ENCODE assay signal across 13 mouse cellular contexts in the genomic region with DNA sequence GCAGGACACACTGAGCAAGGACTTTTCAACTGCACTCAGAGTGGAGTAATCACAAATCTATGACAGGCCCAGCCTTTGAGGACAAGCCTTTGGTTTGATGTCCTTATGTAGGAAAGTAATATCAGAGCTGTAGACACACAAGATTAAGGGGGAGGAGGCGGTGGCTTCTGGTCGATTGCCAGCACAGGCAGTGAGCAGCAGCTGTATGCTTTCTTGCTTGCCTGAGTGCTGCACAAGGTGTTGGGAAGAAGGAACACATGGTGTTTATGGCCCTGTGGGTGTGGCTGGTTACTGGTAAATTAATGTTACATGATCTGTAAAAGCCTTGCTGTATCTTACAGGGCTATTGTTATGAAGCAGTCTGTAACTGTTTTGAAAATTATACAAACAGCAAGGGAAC. TPM values are rescaled to one million over a fixed set of nuclear protein-coding genes. Genes with fewer than 3 reads are reported as not detected.
DNase-seq lines count a peak whose midpoint lies in the region; ATAC-seq lines count a peak whose summit lies in the region.
"Had no signal": no experiment of that assay in that cellular context is flagged by ENCODE, and none has a peak within 500 bp of the region (broad histone marks: within the 10 kb centered on the region; RNA-seq: fewer than 3 reads in every experiment).

No protein-coding gene starts in this region.

- H3K9ac ChIP-seq in heart, embryonic 16.5 days (ENCODE audit: low read length), result no peak overlapping the region
- H3K9ac ChIP-seq in heart, embryonic 12.5 days, result no peak overlapping the region
- no peak overlapping the region for H3K9ac ChIP-seq in midbrain, embryonic 15.5 days
- H3K9ac ChIP-seq: heart, embryonic 13.5 days; liver, postnatal 0 days; stomach, embryonic 15.5 days had no signal

- peaks cover 22% of the 10 kb centered on the region for H3K4me1 ChIP-seq in heart, embryonic 16.5 days (ENCODE audit: control insufficient read depth, insufficient read depth, low read length)
- H3K4me1 ChIP-seq in heart, embryonic 12.5 days (replicated peaks), result peaks cover 15% of the 10 kb centered on the region
- no peaks in the 10 kb centered on the region for H3K4me1 ChIP-seq in midbrain, embryonic 15.5 days
- H3K4me1 ChIP-seq: stomach, embryonic 15.5 days had no signal

- H3K36me3 ChIP-seq in heart, embryonic 16.5 days (ENCODE audit: control insufficient read depth, insufficient read depth), result no peaks in the 10 kb centered on the region
- no peaks in the 10 kb centered on the region for H3K36me3 ChIP-seq in heart, embryonic 12.5 days
- H3K36me3 ChIP-seq in midbrain, embryonic 15.5 days (replicated peaks), result no peaks in the 10 kb centered on the region
- H3K36me3 ChIP-seq: stomach, embryonic 15.5 days had no signal

- peak overlapping the region; percentile 52 for H3K27ac ChIP-seq in heart, embryonic 16.5 days (ENCODE audit: low read length)
- no peak overlapping the region for H3K27ac ChIP-seq in heart, embryonic 12.5 days (ENCODE audit: poor library complexity, severe bottlenecking)
- H3K27ac ChIP-seq in midbrain, embryonic 15.5 days, result no peak overlapping the region
- H3K27ac ChIP-seq: heart, embryonic 13.5 days; stomach, embryonic 15.5 days had no signal

- ATAC-seq in heart, embryonic 16.5 days (replicated peaks; ENCODE audit: extremely low read depth, insufficient read depth, low FRiP score), result no peak
- ATAC-seq in heart, embryonic 12.5 days (ENCODE audit: insufficient number of reproducible peaks, low FRiP score), result no peak
- ATAC-seq in midbrain, embryonic 15.5 days (replicated peaks), result no peak
- ATAC-seq: liver, postnatal 0 days had no signal

- WGBS in heart, embryonic 16.5 days, result 26% methylated on average over 2 of the region's 2 CpGs
- 42% methylated on average over 2 of the region's 2 CpGs for WGBS in heart, embryonic 12.5 days
- 76% methylated on average over 2 of the region's 2 CpGs for WGBS in midbrain, embryonic 15.5 days

- H3K4me3 ChIP-seq in heart, embryonic 16.5 days (ENCODE audit: low read length), result no peak overlapping the region
- H3K4me3 ChIP-seq in heart, embryonic 12.5 days, result no peak overlapping the region
- no peak overlapping the region for H3K4me3 ChIP-seq in midbrain, embryonic 15.5 days
- H3K4me3 ChIP-seq: heart, embryonic 13.5 days; stomach, embryonic 15.5 days had no signal

- DNase-seq in NIH3T3 (ENCODE audit: low read depth), result peak; percentile 24
- DNase-seq in adrenal gland, postnatal 36 days, result peak; percentile 62 to 69
- peak; percentile 86 for DNase-seq in lung, postnatal 10 days
- DNase-seq in left cerebral cortex, adult 9 months (ENCODE audit: low spot score in 2 of 2), result no peak
- DNase-seq: cerebellum, postnatal 14 days; liver, postnatal 0 days; right cerebral cortex, postnatal 4 days had no signal

- no peaks in the 10 kb centered on the region for H3K27me3 ChIP-seq in heart, embryonic 16.5 days (ENCODE audit: control insufficient read depth, insufficient read depth, low read length)
- H3K27me3 ChIP-seq in heart, embryonic 12.5 days (replicated peaks), result no peaks in the 10 kb centered on the region
- no peaks in the 10 kb centered on the region for H3K27me3 ChIP-seq in midbrain, embryonic 15.5 days (replicated peaks)
- H3K27me3 ChIP-seq: CH12.LX; heart, embryonic 13.5 days; stomach, embryonic 15.5 days had no signal

- H3K9me3 ChIP-seq in heart, embryonic 16.5 days (replicated peaks; ENCODE audit: control insufficient read depth, low read length), result no peaks in the 10 kb centered on the region
- H3K9me3 ChIP-seq in heart, embryonic 12.5 days (replicated peaks), result no peaks in the 10 kb centered on the region
- no peaks in the 10 kb centered on the region for H3K9me3 ChIP-seq in midbrain, embryonic 15.5 days
- H3K9me3 ChIP-seq: heart, embryonic 13.5 days; stomach, embryonic 15.5 days had no signal

- H3K4me2 ChIP-seq in heart, embryonic 16.5 days (ENCODE audit: low read depth, low read length), result no peak overlapping the region
- H3K4me2 ChIP-seq in heart, embryonic 12.5 days, result no peak overlapping the region
- H3K4me2 ChIP-seq in midbrain, embryonic 15.5 days, result no peak overlapping the region
- H3K4me2 ChIP-seq: heart, embryonic 13.5 days; stomach, embryonic 15.5 days had no signal

RNA-seq across cellular contexts. Expression of a gene that starts 9.4 kb away (rescaled TPM):
- polyA plus RNA-seq in heart, embryonic 16.5 days (2015; fragmentation: Nextera tagmentation; extraction: Ambion mirVana), result 10.3 and 11.2 TPM in 2 replicates
- polyA plus RNA-seq in heart, embryonic 12.5 days (2016; fragmentation: Nextera tagmentation; extraction: Ambion mirVana), result 6.5 and 6.8 TPM in 2 replicates
- total RNA-seq in adrenal gland, postnatal 36 days (2021), result 10 to 100 TPM; 18.2 to 21.9 TPM
- 6.9 and 9.2 TPM in 2 replicates for polyA plus RNA-seq in midbrain, embryonic 15.5 days (2015; fragmentation: Nextera tagmentation; extraction: Ambion mirVana)

RNA-seq across cellular contexts. Expression of a gene that starts 19.8 kb away (rescaled TPM):
- 3.8 and 4.0 TPM in 2 replicates for polyA plus RNA-seq in heart, embryonic 16.5 days (2015; fragmentation: Nextera tagmentation; extraction: Ambion mirVana)
- 4.0 and 4.1 TPM in 2 replicates for polyA plus RNA-seq in heart, embryonic 12.5 days (2016; fragmentation: Nextera tagmentation; extraction: Ambion mirVana)
- 1 to 10 TPM; 6.9 to 8.9 TPM for total RNA-seq in adrenal gland, postnatal 36 days (2021)
- 3.4 and 4.0 TPM in 2 replicates for polyA plus RNA-seq in midbrain, embryonic 15.5 days (2015; fragmentation: Nextera tagmentation; extraction: Ambion mirVana)

Comparison
In these comparisons a context has a peak if more than half of its experiments do, and no peak if none do; other contexts are left out.
1. DNase-seq: peak in NIH3T3 (single experiment), adrenal gland, postnatal 36 days (2 of 2) and lung, postnatal 10 days (single experiment); none in left cerebral cortex, adult 9 months (0 of 2).